Mouse (Mus musculus): Measurements from ENCODE around the gene Sowaha. TPM values are rescaled to one million over a fixed set of nuclear protein-coding genes. Genes with fewer than 3 reads are reported as not detected.
A peak's percentile ranks its signal among the peaks of the same experiment; 100 is the strongest.

Gene Sowaha
- total and polyA plus RNA-seq, 2 experiments from 2014 or later = 0.08 TPM; not detected in 1

DNA sequence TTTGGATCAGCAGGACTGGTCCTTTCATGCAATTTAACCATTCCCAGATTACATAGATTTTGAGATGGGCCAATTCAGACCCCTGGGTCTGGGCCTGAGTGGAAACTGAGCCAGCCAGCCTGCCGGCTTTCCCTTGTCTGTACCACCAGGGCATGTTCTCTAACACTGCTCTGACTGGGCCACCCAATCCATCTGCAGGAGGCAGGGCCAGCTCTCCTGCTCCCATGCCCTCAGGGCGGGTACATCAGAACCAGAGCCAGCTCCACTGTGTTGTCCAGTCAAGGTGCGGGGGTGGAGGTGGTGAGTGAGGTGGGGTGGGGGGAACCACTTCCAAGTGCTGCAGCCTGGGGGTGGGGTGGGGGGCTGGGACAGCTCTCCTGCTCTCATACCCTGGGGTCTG, 6.3 kb upstream of the Sowaha start:
- 89% methylated on average over 3 of the region's 3 CpGs for WGBS
- Histone ChIP-seq H3K4me2 (ENCODE audit: low read depth, low read length) (no peak overlapping the region), H3K4me1 (ENCODE audit: control insufficient read depth, insufficient read depth) (no peaks in the 10 kb centered on the region; the same call in 1 of the 2 replicates), H3K4me3 (ENCODE audit: low read depth, low read length) (no peak overlapping the region), H3K9ac (replicated peaks; ENCODE audit: low read depth, low read length) (no peak overlapping the region), H3K27me3 (ENCODE audit: control insufficient read depth, insufficient read depth, low read length) (peaks cover 9% of the 10 kb centered on the region; the same call in 1 of the 2 replicates), H3K36me3 (replicated peaks; ENCODE audit: control insufficient read depth, insufficient read depth, low read length) (no peaks in the 10 kb centered on the region), H3K27ac (ENCODE audit: low read depth) (no peak overlapping the region), H3K9me3 (replicated peaks; ENCODE audit: control insufficient read depth, low read length) (no peaks in the 10 kb centered on the region)
- ATAC-seq (ENCODE audit: insufficient read depth, low read depth) = no peak
- no peak for DNase-seq (ENCODE audit: low spot score)
- TF ChIP-seq CTCF (IDR thresholded peaks at IDR 0.05; ENCODE audit: low read depth) (no peak), EP300 (IDR thresholded peaks at IDR 0.05; ENCODE audit: low read depth) (no peak)

DNA sequence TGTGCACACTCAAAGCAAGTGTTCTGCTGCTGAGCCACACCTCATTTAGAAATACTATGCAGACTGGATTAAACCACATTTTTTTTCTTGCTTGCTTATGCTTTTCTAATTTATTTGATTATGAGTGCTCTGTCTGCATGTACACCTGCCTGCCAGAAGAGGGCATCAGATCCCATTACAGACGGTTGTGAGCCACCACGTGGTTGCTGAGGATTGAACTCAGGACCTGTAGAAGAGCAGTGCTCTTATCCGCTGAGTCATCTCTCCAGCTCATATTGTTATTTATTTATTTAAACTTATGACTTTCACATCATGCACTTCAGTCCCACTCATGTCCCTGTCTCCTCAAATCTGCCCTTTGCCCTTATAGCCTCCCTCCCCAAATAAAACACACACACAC, 5.6 kb upstream of the Sowaha start:
- no peaks in the 10 kb centered on the region for H3K36me3 ChIP-seq (replicated peaks; ENCODE audit: control insufficient read depth, insufficient read depth, low read length)
- no peak overlapping the region for H3K9ac ChIP-seq (replicated peaks; ENCODE audit: low read depth, low read length)
- H3K4me2 ChIP-seq (ENCODE audit: low read depth, low read length) = no peak overlapping the region
- DNase-seq (ENCODE audit: low spot score) (no peak), ATAC-seq (ENCODE audit: insufficient read depth, low read depth) (no peak)
- WGBS = 50% methylated on average over 3 of the region's 3 CpGs
- no peak overlapping the region for H3K27ac ChIP-seq (ENCODE audit: low read depth)
- no peak for TF ChIP-seq EP300 (IDR thresholded peaks at IDR 0.05; ENCODE audit: low read depth)
- TF ChIP-seq CTCF (IDR thresholded peaks at IDR 0.05; ENCODE audit: low read depth) = peak; percentile 31
- H3K9me3 ChIP-seq (replicated peaks; ENCODE audit: control insufficient read depth, low read length) = no peaks in the 10 kb centered on the region
- peaks cover 9% of the 10 kb centered on the region; the same call in 1 of the 2 replicates for H3K27me3 ChIP-seq (ENCODE audit: control insufficient read depth, insufficient read depth, low read length)
- H3K4me1 ChIP-seq (ENCODE audit: control insufficient read depth, insufficient read depth) = no peaks in the 10 kb centered on the region; the same call in 1 of the 2 replicates
- H3K4me3 ChIP-seq (ENCODE audit: low read depth, low read length) = no peak overlapping the region

DNA sequence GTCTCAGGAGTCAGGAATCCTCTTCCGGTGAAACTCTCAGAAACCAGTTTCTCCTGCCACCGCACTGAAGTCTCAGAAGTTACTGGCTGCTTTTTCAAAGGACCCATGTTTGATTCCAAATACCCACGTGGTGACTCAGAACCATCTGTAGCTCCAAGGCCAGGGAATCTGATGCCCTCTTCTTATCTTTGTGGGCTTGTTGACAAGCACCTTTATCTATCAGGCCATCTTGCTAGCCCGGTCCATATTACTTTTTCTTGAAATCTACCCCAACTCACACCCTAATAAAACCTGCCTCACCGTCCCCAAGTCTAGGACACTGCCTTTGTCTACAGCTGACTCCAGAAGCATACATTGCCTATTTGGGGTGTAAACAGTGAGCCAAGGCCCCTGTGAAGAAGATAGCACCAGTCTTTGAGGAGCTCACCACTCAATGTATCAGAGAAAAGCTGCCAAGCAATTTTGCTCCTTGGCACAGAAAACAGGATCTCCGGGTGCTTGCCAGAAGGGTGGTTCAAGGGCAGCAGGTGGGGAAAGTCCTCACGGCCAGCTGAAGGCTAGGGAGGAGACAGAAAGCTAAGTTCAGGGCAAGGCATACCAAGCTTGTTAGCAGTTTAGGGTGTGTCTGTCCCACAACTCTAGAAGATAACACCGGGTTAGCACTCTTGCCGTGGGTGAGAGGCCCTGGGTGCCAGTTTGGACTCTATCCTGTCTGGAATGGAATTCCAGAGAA, 3.3 kb upstream of the Sowaha start:
- 52% methylated on average over 9 of the region's 9 CpGs for WGBS
- H3K4me3 ChIP-seq (ENCODE audit: low read depth, low read length) = no peak overlapping the region
- H3K27ac ChIP-seq (ENCODE audit: low read depth) = no peak overlapping the region
- no peak for DNase-seq (ENCODE audit: low spot score)
- no peak overlapping the region for H3K4me2 ChIP-seq (ENCODE audit: low read depth, low read length)
- peaks cover 31% of the 10 kb centered on the region for H3K27me3 ChIP-seq (ENCODE audit: control insufficient read depth, insufficient read depth, low read length)
- no peaks in the 10 kb centered on the region for H3K9me3 ChIP-seq (replicated peaks; ENCODE audit: control insufficient read depth, low read length)
- TF ChIP-seq CTCF (IDR thresholded peaks at IDR 0.05; ENCODE audit: low read depth) = no peak
- no peak for TF ChIP-seq EP300 (IDR thresholded peaks at IDR 0.05; ENCODE audit: low read depth)
- no peak for ATAC-seq (ENCODE audit: insufficient read depth, low read depth)
- no peaks in the 10 kb centered on the region for H3K36me3 ChIP-seq (replicated peaks; ENCODE audit: control insufficient read depth, insufficient read depth, low read length)
- peaks cover 10% of the 10 kb centered on the region; the same call in 1 of the 2 replicates for H3K4me1 ChIP-seq (ENCODE audit: control insufficient read depth, insufficient read depth)
- no peak overlapping the region for H3K9ac ChIP-seq (replicated peaks; ENCODE audit: low read depth, low read length)

DNA sequence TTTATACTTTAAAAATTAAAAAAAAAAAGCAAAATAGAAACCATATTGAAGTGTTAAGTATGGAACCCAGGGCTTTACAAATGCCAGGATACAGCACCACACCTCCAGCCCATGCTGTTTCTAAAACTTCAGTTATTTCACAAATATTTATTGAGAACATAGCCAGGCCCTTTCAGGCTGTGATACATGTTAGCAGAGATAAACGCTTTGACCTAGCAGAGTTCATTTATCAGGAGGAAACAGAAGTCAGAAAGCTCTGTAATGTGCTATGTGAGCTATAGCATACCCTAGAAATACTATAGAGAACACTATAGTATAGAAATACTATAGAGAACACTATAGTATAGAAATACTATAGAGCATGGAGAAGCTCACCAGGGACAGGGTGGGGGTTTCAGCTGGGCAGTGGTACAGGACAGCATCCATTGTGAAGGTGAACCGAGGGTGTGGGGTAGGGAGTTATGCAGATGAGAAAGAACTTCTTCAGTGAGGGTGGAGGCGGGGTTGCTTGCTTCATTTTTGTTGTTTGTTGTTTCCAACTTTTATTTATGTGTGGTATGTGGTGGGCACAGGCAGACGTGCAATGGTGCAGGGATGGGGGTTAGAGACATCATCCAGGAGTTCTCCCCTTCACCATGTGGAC, 1.1 kb upstream of the Sowaha start:
- Histone ChIP-seq H3K27ac (ENCODE audit: low read depth) (no peak overlapping the region), H3K4me3 (ENCODE audit: low read depth, low read length) (no peak overlapping the region), H3K4me2 (ENCODE audit: low read depth, low read length) (no peak overlapping the region), H3K27me3 (ENCODE audit: control insufficient read depth, insufficient read depth, low read length) (peaks cover 42% of the 10 kb centered on the region), H3K9me3 (replicated peaks; ENCODE audit: control insufficient read depth, low read length) (no peaks in the 10 kb centered on the region), H3K4me1 (ENCODE audit: control insufficient read depth, insufficient read depth) (0 out of 2 replicates have a peak, but pooled peaks cover 10% of the 10 kb centered on the region), H3K9ac (replicated peaks; ENCODE audit: low read depth, low read length) (no peak overlapping the region), H3K36me3 (replicated peaks; ENCODE audit: control insufficient read depth, insufficient read depth, low read length) (no peaks in the 10 kb centered on the region)
- no peak for DNase-seq (ENCODE audit: low spot score)
- WGBS = 71% methylated on average over 4 of the region's 4 CpGs
- TF ChIP-seq EP300 (IDR thresholded peaks at IDR 0.05; ENCODE audit: low read depth) = no peak
- TF ChIP-seq CTCF (IDR thresholded peaks at IDR 0.05; ENCODE audit: low read depth) = no peak
- no peak for ATAC-seq (ENCODE audit: insufficient read depth, low read depth)

DNA sequence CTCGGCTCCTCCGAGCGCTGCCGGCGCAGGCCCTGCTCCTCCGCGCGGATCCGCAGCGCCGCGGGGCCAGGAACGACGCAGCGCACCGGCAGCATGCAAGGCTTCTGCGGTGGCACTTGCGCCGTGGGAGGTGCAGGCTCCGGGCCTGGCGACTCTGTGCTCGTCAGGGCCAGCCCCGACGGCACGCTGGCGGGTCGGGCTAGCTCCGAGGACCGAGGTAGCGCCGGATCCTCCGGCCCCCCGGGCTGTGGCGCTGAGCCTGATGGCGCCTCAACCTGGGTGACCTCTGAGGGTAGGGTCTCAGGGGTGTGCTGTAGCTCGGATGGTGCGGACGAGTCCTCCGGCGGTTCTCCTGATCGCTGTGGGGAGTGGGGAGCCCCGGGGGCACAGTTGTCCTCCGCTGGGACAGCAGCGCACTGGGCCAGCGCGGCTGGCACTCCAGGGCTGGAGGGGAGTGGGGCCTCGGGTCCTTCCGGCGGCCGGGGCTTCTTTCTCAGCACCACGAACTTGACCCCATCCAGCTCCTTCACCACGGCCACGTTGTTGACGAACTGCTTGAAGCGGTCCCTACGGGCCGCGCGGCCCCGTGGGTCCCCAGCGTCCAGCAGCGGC, 797 bp downstream of the Sowaha start:
- no peak for DNase-seq (ENCODE audit: low spot score)
- 1% methylated on average over 62 of the region's 62 CpGs for WGBS

More for the DNA sequence above, 797 bp downstream of the Sowaha start:
- 0 out of 2 replicates have a peak, but pooled peaks have one; percentile 17 for ATAC-seq (ENCODE audit: insufficient read depth, low read depth)
- Histone ChIP-seq H3K4me3 (ENCODE audit: low read depth, low read length) (peak overlapping the region; percentile 58), H3K4me2 (ENCODE audit: low read depth, low read length) (peak overlapping the region; percentile 89), H3K9ac (replicated peaks; ENCODE audit: low read depth, low read length) (peak overlapping the region; percentile 38), H3K27ac (ENCODE audit: low read depth) (no peak overlapping the region), H3K27me3 (ENCODE audit: control insufficient read depth, insufficient read depth, low read length) (peaks cover 50% of the 10 kb centered on the region), H3K9me3 (replicated peaks; ENCODE audit: control insufficient read depth, low read length) (no peaks in the 10 kb centered on the region), H3K4me1 (ENCODE audit: control insufficient read depth, insufficient read depth) (0 out of 2 replicates have a peak, but pooled peaks cover 10% of the 10 kb centered on the region), H3K36me3 (replicated peaks; ENCODE audit: control insufficient read depth, insufficient read depth, low read length) (no peaks in the 10 kb centered on the region)
- TF ChIP-seq EP300 (IDR thresholded peaks at IDR 0.05; ENCODE audit: low read depth) (no peak), CTCF (IDR thresholded peaks at IDR 0.05; ENCODE audit: low read depth) (no peak)

All from heart, postnatal 0 days (tissue).